Mouse (Mus musculus): ENCODE measurements around the gene Ddx56. TPM values are rescaled to one million over a fixed set of nuclear protein-coding genes. Genes with fewer than 3 reads are reported as not detected.
"Not testable (repeated sequence)": the region's sequence is repeated elsewhere in the genome, so short reads cannot be mapped to it uniquely, and the experiment has no call there.

Ddx56 gene
- total RNA-seq, 1 experiment from 2014 or later, result 38.0 TPM

DNA sequence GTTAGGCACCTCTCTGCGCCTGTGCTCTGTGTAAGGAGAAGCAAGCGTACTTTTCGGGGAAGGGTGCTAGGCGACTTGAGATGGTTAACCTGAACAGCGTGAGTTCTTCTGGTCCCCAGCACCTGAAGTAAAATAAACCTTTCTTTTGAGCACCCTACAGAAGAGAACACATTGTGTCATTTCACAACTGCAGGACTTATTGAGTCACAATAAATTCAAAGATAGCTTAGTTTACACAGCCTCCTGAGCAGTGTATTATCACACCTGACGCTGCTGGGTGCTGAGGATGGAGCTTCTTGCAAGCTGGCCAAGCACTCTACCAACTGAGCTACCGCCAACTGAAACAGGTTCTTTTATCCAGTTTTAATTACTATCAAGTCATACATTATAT lies 7.5 kb upstream of the Ddx56 start:
- ATAC-seq (replicated peaks in 1 of 2; ENCODE audit: insufficient read depth in 1 of 2, low FRiP score in 2 of 2, low TSS enrichment in 1 of 2, low read depth in 1 of 2, poor library complexity in 2 of 2, severe bottlenecking in 2 of 2), result peak in 1 of 2 experiments; percentile 22; a peak in 1 of 4 replicates

DNA sequence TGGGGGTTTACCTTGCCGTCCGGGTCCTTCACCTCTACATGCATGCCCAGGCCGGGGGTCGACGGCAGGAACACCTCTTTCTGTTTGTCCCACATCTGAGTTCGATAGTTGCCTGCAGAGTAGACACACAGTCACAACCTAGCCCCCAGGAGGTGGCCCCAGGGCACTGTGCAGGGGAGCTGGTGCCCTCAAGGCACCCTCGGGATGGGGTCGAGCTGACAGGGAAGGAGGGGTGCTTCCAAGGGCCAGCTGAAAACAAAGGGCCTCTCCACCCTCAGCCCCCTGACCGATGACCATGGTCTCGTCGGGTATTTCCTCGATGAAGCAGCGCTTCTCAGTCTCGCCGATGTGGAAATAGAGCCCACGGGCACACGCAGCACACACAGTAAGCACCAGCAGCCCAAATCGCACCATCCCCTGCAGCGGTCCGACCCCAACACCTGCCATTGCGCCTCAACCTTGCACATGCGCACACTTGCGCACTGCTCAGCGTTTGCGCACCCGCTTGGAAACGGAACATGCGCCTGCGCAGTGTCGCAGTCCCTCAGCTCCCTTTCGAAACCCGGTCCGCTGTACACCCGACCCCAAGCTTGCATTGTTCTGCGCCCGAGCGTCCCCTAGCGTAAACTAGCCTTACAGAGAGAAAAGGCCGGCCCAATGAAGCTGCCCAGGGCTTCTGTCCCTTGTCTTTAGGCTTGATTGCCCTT lies 7.0 kb upstream of the Ddx56 start, which contains the start of gene Tmed4:
Gene Tmed4, minus strand, starts transcription at position 484 of the 707 bp plus-strand sequence.
- peak; percentile 96 to 98 for ATAC-seq (replicated peaks in 1 of 2; ENCODE audit: insufficient read depth in 1 of 2, low FRiP score in 2 of 2, low TSS enrichment in 1 of 2, low read depth in 1 of 2, poor library complexity in 2 of 2, severe bottlenecking in 2 of 2)

DNA sequence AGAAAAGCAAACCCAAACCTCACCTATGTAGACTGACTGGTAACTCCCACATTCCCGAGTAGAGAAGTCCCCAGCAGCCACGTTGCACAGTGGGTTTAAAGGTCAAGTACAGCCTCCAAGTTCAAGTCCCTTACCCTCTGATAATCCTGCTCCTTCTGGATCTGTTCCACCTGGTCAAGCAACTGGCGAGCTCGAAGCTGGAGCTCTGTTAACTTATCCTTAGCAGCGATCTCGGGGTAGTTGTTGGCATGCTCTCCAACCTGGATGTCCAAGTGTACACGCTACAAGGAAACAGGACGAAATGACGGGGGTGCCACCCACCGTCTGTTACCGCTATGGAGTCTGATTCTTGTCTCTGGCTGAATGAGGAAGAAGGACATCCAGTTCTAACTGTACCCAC lies 6.0 kb upstream of the Ddx56 start:
- ATAC-seq (replicated peaks in 1 of 2; ENCODE audit: insufficient read depth in 1 of 2, low FRiP score in 2 of 2, low TSS enrichment in 1 of 2, low read depth in 1 of 2, poor library complexity in 2 of 2, severe bottlenecking in 2 of 2), result no peak

DNA sequence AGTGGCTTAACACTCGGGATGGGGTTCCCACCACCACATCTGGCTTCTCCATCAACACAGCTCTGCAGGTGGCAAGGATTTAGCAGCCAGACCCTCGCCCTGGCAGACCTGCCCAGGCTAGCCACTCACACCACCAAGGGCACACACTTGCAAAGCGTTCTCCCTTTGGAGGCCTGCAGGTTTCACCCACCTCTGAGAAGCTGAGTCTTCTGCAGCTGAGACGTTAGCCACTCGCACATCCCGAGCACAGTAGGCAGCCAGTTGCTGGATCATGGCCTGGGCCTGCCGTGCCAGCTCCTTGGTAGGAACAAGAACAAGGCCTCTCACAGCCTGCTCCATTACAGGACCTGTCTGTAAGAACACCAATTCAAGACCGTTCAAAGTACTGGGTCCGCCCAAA lies 951 bp downstream of the Ddx56 start:
- no peak for ATAC-seq (replicated peaks in 1 of 2; ENCODE audit: insufficient read depth in 1 of 2, low FRiP score in 2 of 2, low TSS enrichment in 1 of 2, low read depth in 1 of 2, poor library complexity in 2 of 2, severe bottlenecking in 2 of 2)

DNA sequence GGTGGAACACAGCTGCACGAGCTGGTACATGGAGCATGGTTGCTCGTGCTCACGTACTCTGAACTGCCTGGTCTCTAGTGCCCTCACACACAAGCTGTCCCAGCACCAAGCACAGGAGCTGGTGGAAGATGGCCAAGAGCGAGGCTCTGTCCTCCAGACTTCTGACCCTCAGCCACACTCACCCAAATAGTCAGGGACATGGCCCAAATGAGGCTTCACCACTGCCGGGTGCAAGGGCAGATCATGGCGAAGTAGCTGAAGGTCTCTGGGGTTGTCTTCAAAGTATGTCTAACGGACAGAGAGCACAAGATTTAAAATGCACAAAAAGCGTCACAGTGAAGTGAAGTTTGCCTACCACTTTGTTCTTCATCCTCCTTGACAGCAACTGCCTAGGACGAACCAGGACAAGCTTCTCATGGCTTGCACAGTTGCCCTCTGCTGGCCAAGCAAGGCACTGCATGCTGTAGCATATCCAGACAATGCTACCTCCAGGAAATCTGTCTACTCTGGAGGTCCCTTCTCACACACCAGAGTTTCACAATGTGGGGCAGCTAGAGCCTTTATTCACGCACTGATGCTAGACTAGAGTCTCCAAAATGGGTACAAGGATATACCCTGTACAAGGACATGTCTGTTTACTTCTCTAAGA lies 6.0 kb downstream of the Ddx56 start:
- peak; percentile 71 to 77; a peak in 3 of 4 replicates for ATAC-seq (replicated peaks in 1 of 2; ENCODE audit: insufficient read depth in 1 of 2, low FRiP score in 2 of 2, low TSS enrichment in 1 of 2, low read depth in 1 of 2, poor library complexity in 2 of 2, severe bottlenecking in 2 of 2)

DNA sequence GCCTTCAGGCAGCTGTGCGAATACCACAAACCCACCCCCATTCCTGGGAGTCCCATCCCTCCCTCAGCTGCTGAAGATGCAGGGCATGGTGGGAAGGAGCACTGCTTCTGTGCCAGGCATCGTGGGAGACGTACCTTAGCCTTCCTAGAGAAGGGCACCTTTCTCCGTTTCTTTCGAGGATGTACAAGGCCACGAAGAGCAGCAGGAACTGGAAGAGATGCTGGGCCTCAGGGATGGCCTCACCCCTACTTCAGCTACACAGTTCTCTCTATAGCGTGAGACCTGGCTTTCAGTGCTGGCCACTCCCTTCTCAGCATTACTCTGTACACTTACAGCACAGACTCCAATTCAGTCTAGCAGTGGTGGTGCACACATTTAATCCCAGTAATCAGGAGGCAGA lies 8.2 kb downstream of the Ddx56 start:
- no peak for ATAC-seq (replicated peaks in 1 of 2; ENCODE audit: insufficient read depth in 1 of 2, low FRiP score in 2 of 2, low TSS enrichment in 1 of 2, low read depth in 1 of 2, poor library complexity in 2 of 2, severe bottlenecking in 2 of 2)

DNA sequence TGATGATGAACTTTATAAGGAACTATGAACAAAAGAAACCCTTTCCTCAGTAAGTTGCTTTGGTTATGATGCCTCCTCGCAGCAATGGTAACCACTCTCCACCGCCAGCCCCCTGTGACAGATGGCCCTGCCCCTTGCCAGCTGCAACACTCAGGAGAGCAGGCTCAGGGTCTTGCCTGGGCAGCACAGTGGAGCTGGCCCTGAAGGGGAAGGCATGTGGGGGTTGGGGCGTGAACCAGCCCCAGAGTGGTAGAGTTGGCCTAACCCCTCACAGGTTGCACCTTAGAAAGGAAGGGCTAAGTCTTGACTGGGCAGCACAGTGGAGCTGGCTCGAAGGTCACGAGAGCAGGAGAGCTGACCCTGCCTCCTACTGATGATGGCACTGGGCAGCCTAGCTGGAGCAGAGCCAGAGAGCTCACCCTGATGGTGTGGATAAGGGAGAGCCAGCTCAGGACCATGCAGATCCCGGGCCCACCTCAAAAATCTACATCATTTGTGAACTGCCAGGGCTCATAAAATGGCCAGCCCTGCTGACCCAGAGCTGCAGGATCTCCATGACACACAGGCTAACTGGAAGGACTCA lies 11.0 kb downstream of the Ddx56 start:
- no peak for ATAC-seq (replicated peaks in 1 of 2; ENCODE audit: insufficient read depth in 1 of 2, low FRiP score in 2 of 2, low TSS enrichment in 1 of 2, low read depth in 1 of 2, poor library complexity in 2 of 2, severe bottlenecking in 2 of 2)

DNA sequence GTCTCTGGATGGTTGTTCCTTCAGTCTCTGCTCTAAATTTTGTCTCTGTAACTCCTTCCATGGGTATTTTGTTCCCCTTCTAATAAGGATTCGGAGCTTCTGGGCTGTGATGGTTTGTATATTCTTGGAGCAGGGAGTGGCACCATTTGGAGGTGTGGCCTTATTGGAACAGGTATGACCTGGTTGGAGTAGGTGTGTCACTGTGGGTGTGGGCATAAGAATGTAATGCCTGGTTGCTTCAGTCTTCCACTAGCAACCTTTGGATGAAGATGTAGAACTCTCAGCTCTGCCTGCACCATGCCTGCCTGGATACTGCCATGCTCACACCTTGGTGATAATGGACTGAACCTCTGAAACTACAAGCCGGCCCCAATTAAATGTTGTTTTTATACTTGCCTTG lies 13.0 kb downstream of the Ddx56 start:
- ATAC-seq (replicated peaks in 1 of 2; ENCODE audit: insufficient read depth in 1 of 2, low FRiP score in 2 of 2, low TSS enrichment in 1 of 2, low read depth in 1 of 2, poor library complexity in 2 of 2, severe bottlenecking in 2 of 2), result not testable (repeated sequence)

DNA sequence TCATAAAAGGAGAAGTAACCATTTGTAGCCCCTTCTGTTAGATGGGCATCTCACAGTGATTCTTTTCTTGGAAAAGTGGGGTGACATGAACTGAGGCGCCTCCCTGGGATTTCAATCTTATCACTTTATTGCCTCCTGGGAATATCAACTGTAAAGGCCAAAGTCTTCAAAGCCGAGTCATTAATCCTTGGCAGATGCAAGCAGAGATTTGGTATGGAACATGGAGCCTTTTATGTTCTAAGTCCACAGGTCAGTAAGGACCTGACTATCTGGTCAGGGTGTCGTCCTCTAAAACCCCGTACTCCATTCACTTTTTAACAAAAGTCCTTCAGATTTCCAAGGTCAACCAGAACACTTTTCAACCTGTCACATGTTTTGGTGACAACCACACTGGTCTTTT lies 14.7 kb downstream of the Ddx56 start:
- no peak for ATAC-seq (replicated peaks in 1 of 2; ENCODE audit: insufficient read depth in 1 of 2, low FRiP score in 2 of 2, low TSS enrichment in 1 of 2, low read depth in 1 of 2, poor library complexity in 2 of 2, severe bottlenecking in 2 of 2)

DNA sequence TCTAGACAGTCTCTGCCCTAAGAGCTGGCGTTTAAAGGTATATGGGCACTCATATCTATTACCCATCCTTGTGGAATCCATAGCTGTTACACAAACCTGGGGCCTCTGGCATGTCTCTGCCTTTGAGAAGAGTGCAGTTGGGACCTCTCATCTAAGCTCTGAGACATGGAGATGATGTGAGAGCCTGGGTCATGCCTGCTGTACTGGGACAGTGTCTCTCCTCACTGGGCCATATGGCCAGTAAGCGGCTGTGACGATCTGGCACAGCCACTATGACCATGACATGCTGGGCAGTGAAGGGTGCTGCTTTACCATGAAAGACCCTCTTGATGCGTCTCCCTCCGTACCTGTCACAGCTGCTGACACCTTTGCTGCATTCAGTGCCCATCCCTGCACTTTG lies 15.3 kb downstream of the Ddx56 start:
- ATAC-seq (replicated peaks in 1 of 2; ENCODE audit: insufficient read depth in 1 of 2, low FRiP score in 2 of 2, low TSS enrichment in 1 of 2, low read depth in 1 of 2, poor library complexity in 2 of 2, severe bottlenecking in 2 of 2), result no peak; a peak in 1 of 4 replicates

DNA sequence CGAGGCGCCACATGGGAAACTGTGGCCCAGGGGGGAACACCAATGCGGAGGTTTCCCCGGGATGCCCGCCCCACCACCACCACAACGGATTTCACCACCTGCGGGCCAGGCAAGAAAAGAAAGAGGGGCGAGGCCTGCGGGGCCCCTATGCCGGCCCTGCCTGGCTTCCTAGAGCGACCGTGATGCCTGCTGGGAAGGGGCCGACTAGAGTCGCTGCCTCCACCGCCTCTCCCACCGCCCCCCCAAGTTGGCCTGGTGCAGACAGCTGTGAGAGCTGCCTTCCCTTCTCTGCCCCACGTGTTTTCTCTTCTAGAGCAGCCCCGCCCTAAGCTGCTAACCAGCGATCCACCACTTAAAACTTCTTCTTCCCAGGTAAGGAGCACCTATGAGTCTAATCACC lies 22.9 kb downstream of the Ddx56 start:
- no peak for ATAC-seq (replicated peaks in 1 of 2; ENCODE audit: insufficient read depth in 1 of 2, low FRiP score in 2 of 2, low TSS enrichment in 1 of 2, low read depth in 1 of 2, poor library complexity in 2 of 2, severe bottlenecking in 2 of 2)

DNA sequence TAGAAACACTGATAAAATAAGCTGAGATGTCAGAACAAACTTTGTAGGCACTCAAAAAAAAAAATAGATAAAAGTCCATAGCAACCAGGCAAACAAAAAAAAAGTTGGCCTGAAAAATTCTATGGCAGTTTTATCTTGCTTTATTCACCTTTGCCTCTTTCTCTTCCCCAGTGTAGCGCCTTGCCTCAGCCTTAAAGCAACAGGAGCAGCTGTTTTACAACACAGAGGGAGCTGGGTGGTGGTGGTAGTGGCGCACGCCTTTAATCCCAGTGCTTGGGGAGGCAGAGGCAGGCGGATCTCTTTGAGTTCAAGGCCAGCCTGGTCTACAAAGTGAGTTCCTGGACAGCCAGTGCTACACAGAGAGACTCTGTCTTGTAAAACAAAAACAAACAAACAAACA lies 34.5 kb downstream of the Ddx56 start:
- ATAC-seq (replicated peaks in 1 of 2; ENCODE audit: insufficient read depth in 1 of 2, low FRiP score in 2 of 2, low TSS enrichment in 1 of 2, low read depth in 1 of 2, poor library complexity in 2 of 2, severe bottlenecking in 2 of 2), result no peak

DNA sequence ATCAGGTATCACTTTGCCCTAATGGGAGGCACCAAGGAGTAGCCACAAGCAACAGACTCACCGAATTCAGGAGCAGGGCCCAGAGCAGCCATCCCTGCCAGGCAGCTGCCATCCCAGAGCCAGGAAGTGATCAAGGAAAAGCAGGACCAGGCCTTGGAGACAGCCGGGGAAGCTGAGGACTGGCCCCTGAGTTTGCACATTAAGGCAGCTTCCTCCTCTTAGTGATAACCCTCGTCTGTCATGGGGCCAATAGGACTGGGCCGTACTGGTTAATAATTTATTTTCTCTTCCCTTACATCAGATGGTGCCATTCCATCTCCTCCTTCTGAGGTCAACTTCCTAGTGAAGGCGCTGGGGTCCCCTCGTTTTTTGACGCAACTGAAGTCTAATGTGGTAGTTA lies 37.6 kb downstream of the Ddx56 start, which contains the start of gene Npc1l1:
Gene Npc1l1, minus strand, starts transcription at position 132 of the 400 bp plus-strand sequence.
- no peak for ATAC-seq (replicated peaks in 1 of 2; ENCODE audit: insufficient read depth in 1 of 2, low FRiP score in 2 of 2, low TSS enrichment in 1 of 2, low read depth in 1 of 2, poor library complexity in 2 of 2, severe bottlenecking in 2 of 2)

DNA sequence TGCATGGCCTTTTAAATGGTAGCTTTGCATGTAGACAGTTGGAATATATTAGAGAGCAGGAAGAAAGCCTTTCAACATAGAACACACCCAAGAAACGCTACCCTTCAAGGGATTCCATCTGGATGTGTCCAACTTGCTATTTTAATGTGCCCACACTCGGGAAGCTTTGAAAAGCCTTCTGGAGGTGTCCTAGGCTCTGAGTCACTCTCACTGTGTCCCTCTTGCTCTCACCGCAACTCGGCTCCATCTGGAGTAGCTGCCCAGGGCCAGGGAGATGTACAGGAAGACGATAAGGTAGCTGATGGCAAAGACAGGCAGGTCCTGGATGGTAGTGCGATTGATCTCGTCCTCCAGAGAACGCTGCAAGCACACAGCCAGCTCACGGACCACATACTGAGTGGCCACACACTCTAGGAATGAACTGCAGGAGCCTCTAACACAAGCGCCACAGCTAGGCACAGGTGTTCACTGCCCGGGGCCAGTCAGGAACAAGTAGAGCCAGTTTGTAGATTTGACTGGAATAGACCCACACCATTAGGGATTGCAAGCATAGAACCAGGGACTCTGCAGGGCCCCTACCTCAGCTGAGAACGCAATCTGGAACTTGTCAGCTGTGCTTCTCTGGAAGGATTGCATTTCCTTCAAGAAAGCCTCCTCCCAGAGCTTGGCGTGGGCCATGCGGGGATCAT lies 42.9 kb downstream of the Ddx56 start:
- no peak for ATAC-seq (replicated peaks in 1 of 2; ENCODE audit: insufficient read depth in 1 of 2, low FRiP score in 2 of 2, low TSS enrichment in 1 of 2, low read depth in 1 of 2, poor library complexity in 2 of 2, severe bottlenecking in 2 of 2)

DNA sequence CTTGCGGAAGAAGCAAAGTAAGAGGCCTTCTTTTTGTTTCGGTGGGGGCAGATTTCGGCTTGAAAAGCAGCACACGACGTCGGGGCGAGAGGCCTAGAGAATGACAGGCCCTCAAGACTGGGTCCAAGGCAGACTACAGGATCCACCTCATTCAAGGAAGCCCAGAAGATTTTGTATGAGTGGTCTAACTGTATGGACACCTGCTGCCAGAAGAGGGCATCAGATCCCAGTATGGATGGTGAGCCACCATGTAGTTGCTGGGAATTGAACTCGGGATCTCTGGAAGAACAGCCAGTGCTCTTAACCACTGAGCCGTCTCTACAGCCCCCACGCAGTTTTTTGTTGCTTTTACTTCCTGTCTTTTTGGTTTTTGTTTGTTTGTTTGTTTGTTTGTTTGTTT lies 45.4 kb downstream of the Ddx56 start:
- no peak for ATAC-seq (replicated peaks in 1 of 2; ENCODE audit: insufficient read depth in 1 of 2, low FRiP score in 2 of 2, low TSS enrichment in 1 of 2, low read depth in 1 of 2, poor library complexity in 2 of 2, severe bottlenecking in 2 of 2)

DNA sequence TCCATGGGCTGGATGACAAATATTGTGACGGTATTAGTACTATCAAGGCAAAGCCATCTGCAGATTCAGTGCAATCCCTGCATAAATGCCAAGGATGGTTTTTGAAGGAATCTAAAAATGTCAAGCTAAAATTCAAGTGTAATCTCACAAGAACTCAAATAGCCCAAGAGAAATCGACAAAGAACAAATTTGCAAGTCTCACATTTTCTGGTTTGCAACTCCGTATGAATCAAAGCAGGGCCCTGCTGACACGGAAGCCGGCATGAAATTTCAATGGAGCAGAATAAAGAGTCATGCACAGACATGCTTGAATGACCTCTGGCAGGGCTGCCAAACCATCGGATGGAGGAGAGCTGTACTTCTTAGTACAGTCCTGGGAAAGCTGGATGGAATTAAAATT lies 47.6 kb downstream of the Ddx56 start:
- ATAC-seq (replicated peaks in 1 of 2; ENCODE audit: insufficient read depth in 1 of 2, low FRiP score in 2 of 2, low TSS enrichment in 1 of 2, low read depth in 1 of 2, poor library complexity in 2 of 2, severe bottlenecking in 2 of 2), result no peak

DNA sequence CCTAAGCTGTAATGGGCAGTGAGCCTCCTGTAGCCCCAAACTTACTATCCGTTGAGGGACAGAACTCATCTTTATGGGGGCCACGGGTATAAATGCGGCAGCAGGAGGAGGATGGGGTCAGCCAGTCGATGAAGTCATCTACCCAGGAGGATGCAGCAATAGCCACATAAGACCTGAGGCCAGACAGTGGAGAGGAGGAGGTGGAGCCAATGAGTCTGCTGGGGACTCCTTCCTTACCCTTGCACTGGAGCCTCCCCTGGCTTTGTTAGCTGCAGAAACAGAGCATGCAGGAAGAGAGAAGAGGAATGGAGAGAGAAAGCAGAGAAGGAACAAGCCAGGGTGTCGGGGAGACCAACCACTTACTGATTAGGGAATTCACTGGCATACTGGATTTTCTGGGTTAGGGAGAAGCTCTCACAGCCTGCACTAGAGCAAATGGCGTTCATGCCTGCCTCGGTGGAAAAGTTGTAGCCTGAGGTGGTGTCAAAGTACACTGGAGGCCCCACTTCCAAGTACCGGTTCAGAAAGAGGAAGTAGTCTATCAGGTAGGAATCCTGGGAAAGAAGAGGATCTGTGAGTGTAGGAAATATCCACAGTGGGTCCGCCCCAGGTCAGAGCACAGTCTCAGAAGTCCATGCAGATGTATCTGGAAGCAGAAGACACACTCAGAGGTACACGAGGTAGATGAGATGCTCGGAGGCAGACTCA lies 49.2 kb downstream of the Ddx56 start:
- ATAC-seq (replicated peaks in 1 of 2; ENCODE audit: insufficient read depth in 1 of 2, low FRiP score in 2 of 2, low TSS enrichment in 1 of 2, low read depth in 1 of 2, poor library complexity in 2 of 2, severe bottlenecking in 2 of 2), result no peak
